Mouse (Mus musculus) MEL (cell line): ENCODE results near the gene Rab42. TPM values are rescaled to one million over a fixed set of nuclear protein-coding genes. Genes with fewer than 3 reads are reported as not detected.

Experiments
- DNase-seq: peaks from one replicate; pipeline ENCODE4 v3.0.0; 2011; ENCODE audit warnings: low read depth, low spot score
- H3K27ac ChIP-seq: 2 replicates; pipeline ENCODE4 v1.5.1; 2012; ENCODE audit warnings: low read depth, mild to moderate bottlenecking, control low read depth, low read length, moderate library complexity; ENCODE audit not compliant: control insufficient read depth
- H3K27me3 ChIP-seq, 2 experiments: fragments of 150-350 bp in 1 of 2; sonication (generic) in 1 of 2; 2 replicates each; pipeline ENCODE4 v1.6.1; 2012; ENCODE audit warnings: low read length in 2 of 2, mild to moderate bottlenecking in 2 of 2, improper control_type of control experiment in 1 of 2, moderate library complexity in 1 of 2; ENCODE audit not compliant: insufficient read depth in 2 of 2, control insufficient read depth in 1 of 2
- H3K36me3 ChIP-seq, 2 experiments: 2 replicates each; pipeline ENCODE4 v1.6.1; 2012 to 2014; ENCODE audit warnings: low read length in 2 of 2, improper control_type of control experiment in 1 of 2, inconsistent platforms in 1 of 2, mild to moderate bottlenecking in 1 of 2; ENCODE audit not compliant: insufficient read depth in 2 of 2, control insufficient read depth in 1 of 2
- H3K4me1 ChIP-seq, 2 experiments: fragments of 150-350 bp in 1 of 2; sonication (generic) in 1 of 2; 2 replicates each; pipeline ENCODE4 v1.6.1; 2012; ENCODE audit warnings: low read length in 2 of 2, improper control_type of control experiment in 1 of 2, mild to moderate bottlenecking in 1 of 2; ENCODE audit not compliant: insufficient read depth in 2 of 2, control insufficient read depth in 1 of 2
- H3K4me3 ChIP-seq, 2 experiments: fragments of 150-350 bp in 1 of 2; sonication (generic) in 1 of 2; 2 replicates each; pipeline ENCODE4 v1.5.1; 2012; ENCODE audit warnings: low read depth in 2 of 2, low read length in 2 of 2, mild to moderate bottlenecking in 2 of 2, moderate library complexity in 2 of 2, control low read depth in 1 of 2, improper control_type of control experiment in 1 of 2; ENCODE audit not compliant: control insufficient read depth in 1 of 2, insufficient read depth in 1 of 2
- H3K79me2 ChIP-seq: 2 replicates; pipeline ENCODE4 v1.6.1; 2012; ENCODE audit warnings: mild to moderate bottlenecking, low read length, moderate library complexity; ENCODE audit not compliant: control insufficient read depth, poor library complexity, insufficient read depth
- H3K9ac ChIP-seq: 2 replicates; pipeline ENCODE4 v1.6.1; 2012; ENCODE audit warnings: low read depth, mild to moderate bottlenecking, control low read depth, low read length, moderate library complexity; ENCODE audit not compliant: control insufficient read depth, poor library complexity, severe bottlenecking
- H3K9me3 ChIP-seq: fragments of 150-350 bp; sonication (generic); replicated peaks from 2 replicates; pipeline ENCODE4 v1.6.1; 2012; ENCODE audit warnings: mild to moderate bottlenecking, low read length, improper control_type of control experiment, moderate library complexity; ENCODE audit not compliant: insufficient read depth
- CHD1 ChIP-seq: IDR thresholded peaks from 2 replicates; pipeline ENCODE4 v1.6.1; 2012; ENCODE audit warnings: low read depth, mild to moderate bottlenecking, inconsistent platforms, low read length, improper control_type of control experiment
- CHD2 ChIP-seq: IDR thresholded peaks from 2 replicates; pipeline ENCODE4 v1.6.1; 2011; ENCODE audit warnings: low read length, improper control_type of control experiment
- CTCF ChIP-seq, 3 experiments: IDR thresholded peaks in 2 of 3; conservative IDR thresholded peaks in 1 of 3; 2 replicates each; pipeline ENCODE4 v1.5.1; 2011 to 2012; ENCODE audit warnings: low read length in 3 of 3, low read depth in 2 of 3, mild to moderate bottlenecking in 2 of 3, improper control_type of control experiment in 1 of 3, inconsistent platforms in 1 of 3, mixed read lengths in 1 of 3, moderate library complexity in 1 of 3; ENCODE audit not compliant: control insufficient read depth in 1 of 3, insufficient read depth in 1 of 3, poor library complexity in 1 of 3, severe bottlenecking in 1 of 3
- E2F4 ChIP-seq: IDR thresholded peaks from 2 replicates; pipeline ENCODE4 v1.6.1; 2011; ENCODE audit warnings: low read depth, low read length, improper control_type of control experiment, borderline replicate concordance
- ELF1 ChIP-seq: IDR thresholded peaks from 2 replicates; pipeline ENCODE4 v1.6.1; 2014; ENCODE audit warnings: low read depth, mild to moderate bottlenecking, inconsistent platforms, low read length, improper control_type of control experiment, moderate library complexity
- ETS1 ChIP-seq: IDR thresholded peaks from 2 replicates; pipeline ENCODE4 v1.6.1; 2012; ENCODE audit warnings: low read depth, mild to moderate bottlenecking, inconsistent platforms, low read length, improper control_type of control experiment, moderate library complexity
- GABPA ChIP-seq: IDR thresholded peaks from 2 replicates; pipeline ENCODE4 v1.6.1; 2012; ENCODE audit warnings: low read depth, mild to moderate bottlenecking, inconsistent platforms, low read length, improper control_type of control experiment, moderate library complexity
- HCFC1 ChIP-seq: IDR thresholded peaks from 2 replicates; pipeline ENCODE4 v1.6.1; 2012; ENCODE audit warnings: low read depth, mild to moderate bottlenecking, inconsistent platforms, low read length, improper control_type of control experiment, moderate library complexity
- JUND ChIP-seq: IDR thresholded peaks from 2 replicates; pipeline ENCODE4 v1.6.1; 2011; ENCODE audit warnings: low read depth, mild to moderate bottlenecking, improper control_type of control experiment, low read length
- KAT2A ChIP-seq: conservative IDR thresholded peaks from 2 replicates; pipeline ENCODE4 v1.6.1; 2012; ENCODE audit warnings: low read depth, low read length, improper control_type of control experiment, inconsistent platforms
- MAFK ChIP-seq: IDR thresholded peaks from 2 replicates; pipeline ENCODE4 v1.6.1; 2011; ENCODE audit warnings: low read depth, mild to moderate bottlenecking, low read length, improper control_type of control experiment, borderline replicate concordance
- MAX ChIP-seq: IDR thresholded peaks from 2 replicates; pipeline ENCODE4 v1.6.1; 2011; ENCODE audit warnings: low read length, improper control_type of control experiment
- MAZ ChIP-seq: IDR thresholded peaks from 2 replicates; pipeline ENCODE4 v1.6.1; 2012; ENCODE audit warnings: low read depth, mild to moderate bottlenecking, inconsistent platforms, low read length, improper control_type of control experiment
- MXI1 ChIP-seq: IDR thresholded peaks from 2 replicates; pipeline ENCODE4 v1.6.1; 2011; ENCODE audit warnings: mild to moderate bottlenecking, low read depth, low read length, improper control_type of control experiment
- MYB ChIP-seq: IDR thresholded peaks from 2 replicates; pipeline ENCODE4 v1.6.1; 2011; ENCODE audit warnings: mild to moderate bottlenecking, low read depth, low read length, improper control_type of control experiment
- MYC ChIP-seq: IDR thresholded peaks from 2 replicates; pipeline ENCODE4 v1.6.1; 2011; ENCODE audit warnings: low read depth, mild to moderate bottlenecking, low read length, improper control_type of control experiment, moderate library complexity
- NELFE ChIP-seq: IDR thresholded peaks from 2 replicates; pipeline ENCODE4 v1.6.1; 2011; ENCODE audit warnings: low read depth, low read length, improper control_type of control experiment
- POLR2A ChIP-seq, 2 experiments: IDR thresholded peaks; 2 replicates each; pipeline ENCODE4 v1.6.1; 2011 to 2012; ENCODE audit warnings: low read length in 2 of 2, mild to moderate bottlenecking in 2 of 2, control low read depth in 1 of 2, improper control_type of control experiment in 1 of 2, low read depth in 1 of 2, moderate library complexity in 1 of 2; ENCODE audit not compliant: control insufficient read depth in 1 of 2, insufficient read depth in 1 of 2, poor library complexity in 1 of 2
- POLR2AphosphoS5 ChIP-seq: IDR thresholded peaks from 2 replicates; pipeline ENCODE4 v1.6.1; 2012; ENCODE audit warnings: low read depth, borderline replicate concordance, mild to moderate bottlenecking, inconsistent platforms, low read length, moderate library complexity, mixed read lengths
- RAD21 ChIP-seq: IDR thresholded peaks from 2 replicates; pipeline ENCODE4 v1.6.1; 2011; ENCODE audit warnings: mild to moderate bottlenecking, low read depth, low read length, improper control_type of control experiment
- RCOR1 ChIP-seq: IDR thresholded peaks from 2 replicates; pipeline ENCODE4 v1.6.1; 2012; ENCODE audit warnings: low read depth, mild to moderate bottlenecking, inconsistent platforms, low read length, improper control_type of control experiment
- SIN3A ChIP-seq: IDR thresholded peaks from 2 replicates; pipeline ENCODE4 v1.6.1; 2012; ENCODE audit warnings: low read length, improper control_type of control experiment, inconsistent platforms
- SMC3 ChIP-seq: IDR thresholded peaks from 2 replicates; pipeline ENCODE4 v1.6.1; 2011; ENCODE audit warnings: low read depth, low read length, improper control_type of control experiment
- TAL1 ChIP-seq: IDR thresholded peaks from 2 replicates; pipeline ENCODE4 v1.6.1; 2012; ENCODE audit warnings: mild to moderate bottlenecking, inconsistent platforms, low read length, moderate library complexity, mixed read lengths
- TBP ChIP-seq: IDR thresholded peaks from 2 replicates; pipeline ENCODE4 v1.8.0; 2011; ENCODE audit warnings: low read depth, low read length, improper control_type of control experiment
- TCF12 ChIP-seq: IDR thresholded peaks from 2 replicates; pipeline ENCODE4 v1.6.1; 2014; ENCODE audit warnings: low read depth, mild to moderate bottlenecking, inconsistent platforms, low read length, improper control_type of control experiment, moderate library complexity
- USF1 ChIP-seq: IDR thresholded peaks from 2 replicates; pipeline ENCODE4 v1.6.1; 2014; ENCODE audit warnings: low read depth, mild to moderate bottlenecking, inconsistent platforms, low read length, improper control_type of control experiment, moderate library complexity
- USF2 ChIP-seq, 2 experiments: IDR thresholded peaks; 2 replicates each; pipeline ENCODE4 v1.6.1; 2011 to 2012; ENCODE audit warnings: improper control_type of control experiment in 2 of 2, low read length in 2 of 2, borderline replicate concordance in 1 of 2, inconsistent platforms in 1 of 2, low read depth in 1 of 2, mild to moderate bottlenecking in 1 of 2; ENCODE audit not compliant: insufficient read depth in 1 of 2
- ZC3H11A ChIP-seq: IDR thresholded peaks from 2 replicates; pipeline ENCODE4 v1.6.1; 2012; ENCODE audit warnings: low read depth, mild to moderate bottlenecking, inconsistent platforms, low read length, improper control_type of control experiment
- ZMIZ1 ChIP-seq: IDR thresholded peaks from 2 replicates; pipeline ENCODE4 v1.6.1; 2012; ENCODE audit warnings: low read depth, mild to moderate bottlenecking, inconsistent platforms, low read length, improper control_type of control experiment, moderate library complexity
- ZNF384 ChIP-seq: IDR thresholded peaks from 2 replicates; pipeline ENCODE4 v1.6.1; 2012; ENCODE audit warnings: low read depth, mild to moderate bottlenecking, inconsistent platforms, low read length, improper control_type of control experiment
- polyA plus RNA-seq, 2 experiments: library from polyadenylated mRNA; stranded (reverse) in 1 of 2; unstranded in 1 of 2; fragments of >175 nt in 1 of 2; fragments of >200 nt in 1 of 2; gene quantifications; 2 replicates each; pipeline versions ENCODE4 v1.2.1 to v1.2.4; 2012; ENCODE audit warnings: low replicate concordance in 2 of 2, low read depth in 1 of 2; ENCODE audit not compliant: insufficient read length in 2 of 2, insufficient read depth in 1 of 2, missing spikeins in 1 of 2
- total RNA-seq: library from RNA; depleted of rRNA; stranded (reverse); fragments of 300-350 nt; gene quantifications from 2 replicates; pipeline ENCODE4 v1.2.3, GENCODE M21; 2012

The Rab42 gene
- total and polyA plus RNA-seq, 3 experiments: 0.40 to 0.85 TPM; not detected in 1

- H3K27ac ChIP-seq: peak overlapping the region; percentile 64
- no peak for DNase-seq
- H3K27me3 ChIP-seq: no peaks in the 10 kb centered on the region
- no peaks in the 10 kb centered on the region for H3K9me3 ChIP-seq
- peaks cover 16% of the 10 kb centered on the region for H3K79me2 ChIP-seq
- peak overlapping the region; percentile 87 for H3K9ac ChIP-seq
- H3K4me3 ChIP-seq: peak overlapping the region; percentile 81 to 89
- H3K4me1 ChIP-seq: peaks cover 4 to 14% of the 10 kb centered on the region in 2 experiments; a peak in 3 of 4 replicates
- TF ChIP-seq ZNF384 (peak; percentile 93), SMC3 (no peak), MYC (no peak)
- peaks cover 4 to 9% of the 10 kb centered on the region in 2 experiments for H3K36me3 ChIP-seq
Measured at GRCm38 (mm10) chr4:132329835-132330354, 26.7 kb upstream of the Rab42 start.

- Histone ChIP-seq H3K4me3 (peak within 1 kb of the TSS; percentile 81 to 89), H3K9ac (peak within 1 kb of the TSS; percentile 87), H3K4me1 (peaks cover 4 to 14% of the 10 kb centered on the region in 2 experiments; a peak in 3 of 4 replicates), H3K36me3 (peaks cover 4 to 9% of the 10 kb centered on the region in 2 experiments; a peak in 3 of 4 replicates), H3K79me2 (peaks cover 13% of the 10 kb centered on the region), H3K27ac (peak within 1 kb of the TSS; percentile 91), H3K27me3 (no peaks in the 10 kb centered on the region), H3K9me3 (no peaks in the 10 kb centered on the region)
- peak; percentile 96 for DNase-seq
- TF ChIP-seq KAT2A (peak; percentile 35; the same call in 1 of the 2 replicates), MXI1 (peak; percentile 90; the same call in 1 of the 2 replicates), CHD2 (no peak), POLR2AphosphoS5 (peak; percentile 51; the same call in 1 of the 2 replicates), ZC3H11A (no peak), ELF1 (peak; percentile 83), POLR2A (IDR thresholded peaks at IDR 0.05; ENCODE audit: control insufficient read depth in 1 of 2, insufficient read depth in 1 of 2, low read depth in 1 of 2, low read length in 2 of 2, poor library complexity in 1 of 2) (peak; percentile 92 to 96), SIN3A (peak; percentile 84), ZNF384 (no peak), CTCF (IDR thresholded peaks at IDR 0.05 in 2 of 3, conservative IDR thresholded peaks at IDR 0.05 in 1 of 3; ENCODE audit: control insufficient read depth in 1 of 3, insufficient read depth in 1 of 3, low read depth in 2 of 3, low read length in 3 of 3, poor library complexity in 1 of 3, severe bottlenecking in 1 of 3) (no peak), JUND (no peak), CHD1 (no peak), MYB (no peak), ETS1 (peak; percentile 41; the same call in 1 of the 2 replicates), TCF12 (peak; percentile 68), GABPA (no peak), TBP (peak; percentile 32; the same call in 1 of the 2 replicates), E2F4 (no peak), NELFE (peak; percentile 97), RAD21 (no peak), TAL1 (no peak), USF2 (IDR thresholded peaks at IDR 0.05; ENCODE audit: borderline replicate concordance in 1 of 2, insufficient read depth in 1 of 2, low read depth in 1 of 2, low read length in 2 of 2) (no peak), HCFC1 (peak; percentile 77; the same call in 1 of the 2 replicates), ZMIZ1 (peak; percentile 90), MAFK (no peak), RCOR1 (no peak), MAX (peak; percentile 80), MAZ (peak; percentile 99), USF1 (no peak)
Measured at GRCm38 (mm10) chr4:132329115-132329834, 26.1 kb upstream of the Rab42 start, which contains the start of gene Trnau1ap. Gene Trnau1ap, minus strand, starts transcription at chr4:132329538.
